ENCODE assay signal across 8 mouse cellular contexts in the genomic region with DNA sequence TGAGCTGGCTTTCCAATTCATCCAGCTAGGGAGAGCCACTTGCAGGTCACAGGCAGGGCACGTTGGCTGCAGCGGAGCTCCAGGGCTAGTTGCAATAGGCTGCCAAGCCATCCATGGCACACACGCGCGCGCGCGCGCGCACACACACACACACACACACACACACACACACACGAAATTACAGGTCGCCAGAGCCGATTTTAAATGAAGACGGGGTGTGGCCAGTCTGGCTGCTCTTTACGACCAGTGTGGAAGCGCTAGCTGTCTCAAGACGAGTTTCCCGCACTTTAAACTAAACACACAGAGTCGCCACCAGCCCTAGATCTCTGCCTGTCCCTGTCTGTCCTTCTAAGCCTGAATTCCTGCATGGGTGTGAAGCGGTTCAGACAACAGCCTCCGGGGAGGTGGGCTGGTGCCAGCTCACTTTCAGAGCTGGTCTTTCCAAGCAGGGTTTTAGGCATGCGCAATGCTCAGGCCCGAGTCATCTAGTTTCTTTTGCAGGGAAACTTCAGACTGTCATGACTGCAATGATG. TPM values are rescaled to one million over a fixed set of nuclear protein-coding genes. Genes with fewer than 3 reads are reported as not detected.
DNase-seq lines count a peak whose midpoint lies in the region; ATAC-seq and TF ChIP-seq lines count a peak whose summit lies in the region.

No protein-coding gene starts in this region.

- DNase-seq in spleen, adult 2 months (ENCODE audit: low read depth in 1 of 2, low spot score in 2 of 2), result peak in 1 of 2 experiments; percentile 37
- no peak for DNase-seq in spleen, adult 12 weeks (ENCODE audit: low spot score)
- peak; percentile 89 for DNase-seq in kidney, postnatal 14 days
- peak; percentile 65 for DNase-seq in neural tube, embryonic 11.5 days (ENCODE audit: low spot score)
- peak; percentile 79 for DNase-seq in telencephalon, adult 2 months (ENCODE audit: low read depth, low spot score)

- 9% methylated on average over 15 of the region's 23 CpGs for WGBS in spleen, adult 2 months
- WGBS in forebrain, embryonic 13.5 days, result 1% methylated on average over 23 of the region's 23 CpGs
- WGBS in heart, embryonic 15.5 days, result 1% methylated on average over 23 of the region's 23 CpGs
- 1% methylated on average over 23 of the region's 23 CpGs for WGBS in liver, embryonic 16.5 days (ENCODE audit: insufficient replicate concordance)
- WGBS in neural tube, embryonic 11.5 days, result 2% methylated on average over 23 of the region's 23 CpGs

- no peak for TF ChIP-seq POLR2A in spleen, adult 2 months (IDR thresholded peaks at IDR 0.05; ENCODE audit: low read depth, low read length)

- peak overlapping the region; percentile 67 for H3K4me2 ChIP-seq in forebrain, embryonic 13.5 days
- peak overlapping the region; percentile 74 for H3K4me2 ChIP-seq in heart, embryonic 15.5 days
- H3K4me2 ChIP-seq in liver, embryonic 16.5 days (ENCODE audit: low read depth, low read length), result peak overlapping the region; percentile 45
- H3K4me2 ChIP-seq in neural tube, embryonic 11.5 days (ENCODE audit: low read depth), result peak overlapping the region; percentile 61

- H3K27me3 ChIP-seq in spleen, adult 2 months (ENCODE audit: control insufficient read depth, insufficient read depth, low read length), result no peaks in the 10 kb centered on the region
- H3K27me3 ChIP-seq in forebrain, embryonic 13.5 days, result no peaks in the 10 kb centered on the region
- no peaks in the 10 kb centered on the region for H3K27me3 ChIP-seq in heart, embryonic 15.5 days
- H3K27me3 ChIP-seq in liver, embryonic 16.5 days (ENCODE audit: control insufficient read depth, insufficient read depth, low read depth, low read length), result no peaks in the 10 kb centered on the region
- no peaks in the 10 kb centered on the region for H3K27me3 ChIP-seq in neural tube, embryonic 11.5 days (ENCODE audit: control insufficient read depth, insufficient read depth, low read length)

- ATAC-seq in forebrain, embryonic 13.5 days, result peak; percentile 72
- ATAC-seq in heart, embryonic 15.5 days (replicated peaks; ENCODE audit: insufficient number of reproducible peaks, insufficient read depth, low FRiP score, low read depth), result peak; percentile 79
- ATAC-seq in liver, embryonic 16.5 days (ENCODE audit: low read depth), result 0 out of 2 replicates have a peak, but pooled peaks have one; percentile 6
- ATAC-seq in neural tube, embryonic 11.5 days (ENCODE audit: insufficient read depth, low FRiP score, low TSS enrichment), result peak; percentile 55; the same call in 1 of the 2 replicates

- H3K4me1 ChIP-seq in spleen, adult 2 months (ENCODE audit: control insufficient read depth, insufficient read depth, insufficient read length), result peaks cover 17% of the 10 kb centered on the region; the same call in 1 of the 2 replicates
- peaks cover 13% of the 10 kb centered on the region; the same call in 1 of the 2 replicates for H3K4me1 ChIP-seq in forebrain, embryonic 13.5 days
- peaks cover 15% of the 10 kb centered on the region for H3K4me1 ChIP-seq in heart, embryonic 15.5 days (replicated peaks)
- peaks cover 20% of the 10 kb centered on the region for H3K4me1 ChIP-seq in liver, embryonic 16.5 days (ENCODE audit: control insufficient read depth, low read depth, low read length)
- H3K4me1 ChIP-seq in neural tube, embryonic 11.5 days (ENCODE audit: control insufficient read depth, insufficient read depth, low read length), result no peaks in the 10 kb centered on the region

- peak overlapping the region; percentile 45 for H3K4me3 ChIP-seq in spleen, adult 2 months (ENCODE audit: extremely low read depth, insufficient read depth, insufficient read length)
- H3K4me3 ChIP-seq in forebrain, embryonic 13.5 days, result peak overlapping the region; percentile 41
- H3K4me3 ChIP-seq in heart, embryonic 15.5 days, result peak overlapping the region; percentile 57
- H3K4me3 ChIP-seq in liver, embryonic 16.5 days (ENCODE audit: low read depth, low read length), result peak overlapping the region; percentile 44
- peak overlapping the region; percentile 36 for H3K4me3 ChIP-seq in neural tube, embryonic 11.5 days (ENCODE audit: low read depth, low read length)

- no peak for TF ChIP-seq CTCF in spleen, adult 2 months (IDR thresholded peaks at IDR 0.05; ENCODE audit: extremely low read depth, insufficient read depth, insufficient read length, insufficient replicate concordance)

- no peaks in the 10 kb centered on the region for H3K36me3 ChIP-seq in spleen, adult 2 months (ENCODE audit: control insufficient read depth, insufficient read depth, low read length)
- no peaks in the 10 kb centered on the region for H3K36me3 ChIP-seq in forebrain, embryonic 13.5 days (ENCODE audit: poor library complexity, severe bottlenecking)
- no peaks in the 10 kb centered on the region for H3K36me3 ChIP-seq in heart, embryonic 15.5 days
- H3K36me3 ChIP-seq in liver, embryonic 16.5 days (ENCODE audit: control insufficient read depth, insufficient read depth), result no peaks in the 10 kb centered on the region
- H3K36me3 ChIP-seq in neural tube, embryonic 11.5 days (ENCODE audit: control insufficient read depth, insufficient read depth, low read length), result no peaks in the 10 kb centered on the region

- no peaks in the 10 kb centered on the region for H3K9me3 ChIP-seq in forebrain, embryonic 13.5 days (replicated peaks)
- H3K9me3 ChIP-seq in heart, embryonic 15.5 days (replicated peaks), result no peaks in the 10 kb centered on the region
- H3K9me3 ChIP-seq in liver, embryonic 16.5 days (replicated peaks; ENCODE audit: control insufficient read depth, low read length), result no peaks in the 10 kb centered on the region
- H3K9me3 ChIP-seq in neural tube, embryonic 11.5 days (ENCODE audit: control insufficient read depth, low read length), result no peaks in the 10 kb centered on the region

- H3K9ac ChIP-seq in forebrain, embryonic 13.5 days, result peak overlapping the region; percentile 37
- H3K9ac ChIP-seq in heart, embryonic 15.5 days, result peak overlapping the region; percentile 62
- peak overlapping the region; percentile 30 for H3K9ac ChIP-seq in liver, embryonic 16.5 days (ENCODE audit: low read depth, low read length)
- H3K9ac ChIP-seq in neural tube, embryonic 11.5 days (ENCODE audit: low read length), result peak overlapping the region; percentile 58

- peak overlapping the region; percentile 69 for H3K27ac ChIP-seq in spleen, adult 2 months (ENCODE audit: insufficient read depth, low read length)
- H3K27ac ChIP-seq in forebrain, embryonic 13.5 days, result peak overlapping the region; percentile 63
- H3K27ac ChIP-seq in heart, embryonic 15.5 days, result peak overlapping the region; percentile 91
- H3K27ac ChIP-seq in liver, embryonic 16.5 days (ENCODE audit: low read length), result no peak overlapping the region
- 0 out of 2 replicates have a peak overlapping the region, but pooled peaks have one; percentile 34 for H3K27ac ChIP-seq in neural tube, embryonic 11.5 days (ENCODE audit: low read depth, low read length)

RNA-seq across cellular contexts. Expression of gene Ncoa3, which starts 5.4 kb away (rescaled TPM):
- 48.4 and 67.9 TPM in 2 replicates for polyA plus RNA-seq in spleen, adult 2 months (2012; rRNA removed)
- 9.1 and 9.7 TPM in 2 replicates for polyA plus RNA-seq in forebrain, embryonic 13.5 days (2015; fragmentation: Nextera tagmentation; extraction: Ambion mirVana)
- 8.7 and 11.0 TPM in 2 replicates for polyA plus RNA-seq in heart, embryonic 15.5 days (2015; fragmentation: Nextera tagmentation; extraction: Ambion mirVana)
- 3.7 and 4.2 TPM in 2 replicates for polyA plus RNA-seq in liver, embryonic 16.5 days (2015; fragmentation: Nextera tagmentation; extraction: Ambion mirVana)
- polyA plus RNA-seq in neural tube, embryonic 11.5 days (2014; fragmentation: Nextera tagmentation; extraction: Ambion mirVana), result 20.0 and 22.4 TPM in 2 replicates

Comparison
In these comparisons a context has a peak if more than half of its experiments do, and no peak if none do; other contexts are left out.
1. ATAC-seq: peak in every context shown above with its lines; median percentile 79 in heart, embryonic 15.5 days; 72 in forebrain, embryonic 13.5 days; 55 in neural tube, embryonic 11.5 days; 6 in liver, embryonic 16.5 days.